Mouse (Mus musculus) urinary bladder, postnatal 25 days (tissue): ENCODE data around the gene 2010111I01Rik.
"Not testable (repeated sequence)": the region's sequence is repeated elsewhere in the genome, so short reads cannot be mapped to it uniquely, and the experiment has no call there.

Source experiments
- DNase-seq: peaks from one replicate; pipeline ENCODE4 v3.0.0; 2022; ENCODE audit warnings: low spot score

The 2010111I01Rik gene

GRCm38 (mm10) chr13:62955997-62956396 lies 8.7 kb upstream of the 2010111I01Rik start:
- no peak for DNase-seq

DNA sequence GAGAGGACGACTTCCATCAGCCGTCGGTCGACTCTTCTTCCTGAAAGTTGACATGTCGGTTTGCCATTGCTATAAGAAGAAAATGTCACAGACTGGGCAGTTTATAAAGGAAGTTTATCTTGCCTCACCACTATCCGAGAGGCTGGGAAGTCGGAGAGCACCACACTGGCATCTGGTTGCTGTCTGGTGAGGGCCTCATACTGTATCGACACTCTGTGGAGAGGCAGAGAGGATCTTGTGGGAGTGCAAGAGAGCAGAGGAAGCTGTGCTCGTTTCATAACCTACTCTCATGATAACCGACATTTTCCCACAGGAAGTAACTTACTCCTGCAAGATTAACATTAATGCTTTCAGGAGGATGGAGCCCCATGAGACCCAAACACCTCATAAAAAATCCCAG lies 7.9 kb upstream of the 2010111I01Rik start:
- no peak for DNase-seq

GRCm38 (mm10) chr13:62963358-62963757 lies 1.3 kb upstream of the 2010111I01Rik start:
- no peak for DNase-seq

- DNase-seq = no peak
Observed at GRCm38 (mm10) chr13:62968223-62968622, 3.5 kb downstream of the 2010111I01Rik start.

- DNase-seq = no peak
Observed at GRCm38 (mm10) chr13:62970515-62971269, 6.0 kb downstream of the 2010111I01Rik start.

DNA sequence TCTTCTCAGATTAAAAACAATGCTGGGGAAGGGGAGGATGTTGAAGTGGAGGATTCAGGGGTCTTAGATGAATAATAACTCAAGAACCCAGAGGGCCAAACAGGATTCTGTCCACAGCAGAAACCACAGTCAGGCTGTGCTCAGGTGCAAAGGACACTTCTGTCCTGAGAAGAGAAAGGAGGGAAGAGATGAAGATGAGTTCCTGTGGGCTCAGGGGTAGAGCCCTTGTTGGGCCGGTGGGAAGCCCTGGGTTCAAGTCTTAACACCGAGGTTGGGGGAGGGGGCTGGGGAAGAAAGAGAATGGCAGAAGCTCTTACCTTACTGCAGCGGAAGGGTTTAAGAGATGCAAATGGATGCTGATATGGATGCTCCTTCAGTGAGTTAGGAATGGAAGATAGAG lies 7.7 kb downstream of the 2010111I01Rik start:
- DNase-seq = no peak

DNA sequence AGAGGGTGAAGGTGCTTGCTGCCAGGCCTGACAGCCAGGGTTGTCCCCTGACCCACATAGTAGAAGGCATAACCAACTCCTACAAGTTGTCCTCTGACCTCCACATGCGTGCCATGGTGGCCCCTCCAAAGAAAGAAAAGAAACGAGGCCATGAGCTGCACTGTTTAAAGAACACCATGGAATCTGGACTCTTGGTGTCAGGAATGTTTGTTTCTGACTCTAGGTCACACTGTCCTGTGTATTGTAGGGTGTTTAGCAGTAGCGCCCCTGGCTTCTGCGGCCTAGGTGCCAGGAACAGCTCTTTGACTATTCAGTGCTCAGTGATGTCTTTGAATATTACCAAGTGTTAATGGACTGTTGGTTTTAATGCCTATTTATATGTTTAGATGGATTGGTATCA lies 8.4 kb downstream of the 2010111I01Rik start:
- no peak for DNase-seq

GRCm38 (mm10) chr13:62978104-62978503 lies 13.4 kb downstream of the 2010111I01Rik start:
- DNase-seq = no peak

GRCm38 (mm10) chr13:62978784-62979183 lies 14.1 kb downstream of the 2010111I01Rik start:
- DNase-seq = no peak

DNA sequence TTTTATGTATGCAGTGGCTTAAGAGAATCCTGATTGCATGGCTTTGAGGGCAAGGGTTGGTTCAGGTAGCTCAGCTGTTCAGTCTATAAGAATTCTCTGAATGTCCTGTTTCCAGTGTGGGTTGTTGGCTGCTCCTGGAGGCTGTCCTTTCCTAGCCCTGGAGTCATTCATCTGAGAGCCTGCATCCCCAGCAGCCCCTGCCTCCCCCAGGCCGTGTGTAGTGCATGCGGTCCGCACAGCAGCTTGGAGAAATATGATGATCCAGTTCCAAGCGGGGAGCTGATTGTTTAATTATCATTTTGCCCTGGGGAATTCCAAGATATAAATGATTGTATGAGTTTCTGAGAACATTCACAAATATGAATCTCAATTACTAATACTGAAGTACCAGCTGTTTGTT lies 14.5 kb downstream of the 2010111I01Rik start:
- no peak for DNase-seq

DNA sequence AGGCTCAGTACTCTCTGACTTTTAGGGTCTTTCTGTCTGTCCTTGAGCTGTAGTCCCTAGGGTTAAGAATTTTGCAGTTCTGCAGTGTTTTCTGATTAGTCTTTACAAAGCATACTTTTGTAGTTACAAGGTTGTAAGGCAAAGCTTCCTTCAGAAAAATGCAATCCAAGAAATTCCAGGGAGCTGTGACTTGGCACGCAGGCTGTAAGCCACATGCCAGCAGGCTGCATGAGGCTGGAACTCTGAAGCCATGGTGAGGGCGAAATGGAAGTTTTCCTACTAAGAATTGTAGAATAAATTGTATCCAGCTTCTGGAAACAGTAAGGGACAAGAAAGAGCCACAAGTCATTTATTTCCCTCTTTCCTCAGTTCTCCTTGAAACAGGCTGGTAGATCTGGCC lies 15.4 kb downstream of the 2010111I01Rik start:
- no peak for DNase-seq

DNA sequence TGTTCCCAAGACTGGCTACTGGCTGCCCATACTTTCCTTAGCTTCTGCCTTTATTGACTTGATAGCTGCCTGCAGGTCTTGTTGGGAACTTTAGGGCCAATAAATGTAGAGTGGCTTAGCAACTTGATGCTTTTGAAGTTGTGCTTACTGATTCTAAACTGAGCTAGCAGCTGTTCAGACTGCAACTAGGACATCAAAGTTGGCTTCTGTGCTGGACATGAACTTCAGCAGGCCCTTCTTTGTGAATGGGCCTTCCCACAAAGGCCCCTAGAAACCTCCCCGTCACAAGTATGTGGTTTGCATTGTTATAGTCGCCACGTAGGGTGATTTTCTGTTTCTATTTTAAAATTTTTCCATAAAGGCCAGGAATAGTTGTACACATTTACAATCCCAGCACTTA lies 19.8 kb downstream of the 2010111I01Rik start:
- DNase-seq = no peak

DNA sequence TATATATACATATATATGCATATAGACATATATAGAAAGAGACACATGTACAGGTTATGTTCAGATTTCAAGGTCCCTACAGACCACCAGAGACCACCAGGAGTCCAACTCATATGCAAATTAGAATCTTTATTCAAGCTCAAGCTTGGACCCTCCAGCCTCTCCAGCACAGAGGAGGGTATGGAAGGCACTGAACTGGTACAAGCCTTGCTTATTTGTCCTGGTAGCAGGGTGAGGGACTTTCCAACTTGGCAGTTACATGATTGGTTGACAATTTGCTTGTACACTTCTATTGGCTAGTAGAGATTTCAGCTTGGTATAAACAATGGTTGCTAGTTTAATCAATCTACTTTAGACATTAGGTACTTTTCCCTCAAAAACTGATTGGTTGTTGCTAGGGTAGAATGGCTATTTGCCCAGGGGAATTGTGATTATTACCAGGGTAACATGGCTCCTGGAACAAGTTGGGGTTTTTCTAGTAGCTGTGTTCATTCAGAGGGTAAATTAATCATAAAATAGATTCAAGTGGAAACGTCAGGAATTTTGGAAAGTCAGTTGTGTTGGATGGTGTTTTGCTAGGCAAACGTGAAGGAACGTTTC lies 25.3 kb downstream of the 2010111I01Rik start:
- no peak for DNase-seq

DNA sequence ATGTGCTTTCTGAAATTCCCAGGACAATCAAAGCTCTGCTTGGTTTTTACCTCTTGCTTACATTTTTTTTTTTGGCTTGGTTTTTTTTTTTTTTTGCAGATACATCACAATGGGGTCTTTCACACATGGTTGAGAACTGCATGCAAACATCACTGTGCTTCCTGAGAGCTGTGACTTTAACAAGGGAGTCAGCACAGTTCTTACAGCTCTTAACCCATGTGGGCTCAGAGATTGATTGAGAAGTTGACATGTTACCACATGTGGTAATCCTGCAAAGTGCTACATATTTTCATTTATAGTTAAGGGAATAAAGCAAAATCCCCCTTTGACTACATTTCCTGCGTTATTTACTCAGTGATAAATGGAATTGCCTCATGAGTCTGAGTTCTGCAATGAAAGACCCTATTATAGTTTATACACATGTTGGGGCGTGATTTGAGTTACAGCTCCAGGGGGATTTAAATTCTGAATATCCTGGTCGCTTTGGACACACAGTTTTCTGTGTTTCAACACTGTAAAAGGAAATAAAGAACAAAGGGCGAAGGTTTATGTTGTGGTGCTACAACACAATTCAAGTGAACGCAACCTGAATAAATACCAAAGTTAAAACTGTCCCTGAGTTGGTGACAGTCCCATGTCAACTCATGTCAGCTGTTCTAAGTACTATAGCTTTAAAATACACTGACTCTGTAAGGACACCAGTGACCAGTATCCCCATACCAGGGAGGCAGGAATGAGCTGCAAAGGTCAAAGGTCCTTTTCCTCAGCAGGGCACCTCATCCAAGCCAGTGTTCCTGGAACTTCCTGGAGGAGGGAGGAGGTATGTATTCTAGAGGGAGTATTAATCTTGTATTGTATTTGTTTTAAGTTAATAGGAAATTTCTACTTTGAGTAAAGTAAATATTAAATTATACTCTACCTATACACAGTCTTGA lies 29.1 kb downstream of the 2010111I01Rik start:
- DNase-seq = no peak

GRCm38 (mm10) chr13:62996767-62997166 lies 32.1 kb downstream of the 2010111I01Rik start:
- DNase-seq = no peak

- DNase-seq = not testable (repeated sequence)
Observed at GRCm38 (mm10) chr13:63007491-63007890, 42.8 kb downstream of the 2010111I01Rik start.

DNA sequence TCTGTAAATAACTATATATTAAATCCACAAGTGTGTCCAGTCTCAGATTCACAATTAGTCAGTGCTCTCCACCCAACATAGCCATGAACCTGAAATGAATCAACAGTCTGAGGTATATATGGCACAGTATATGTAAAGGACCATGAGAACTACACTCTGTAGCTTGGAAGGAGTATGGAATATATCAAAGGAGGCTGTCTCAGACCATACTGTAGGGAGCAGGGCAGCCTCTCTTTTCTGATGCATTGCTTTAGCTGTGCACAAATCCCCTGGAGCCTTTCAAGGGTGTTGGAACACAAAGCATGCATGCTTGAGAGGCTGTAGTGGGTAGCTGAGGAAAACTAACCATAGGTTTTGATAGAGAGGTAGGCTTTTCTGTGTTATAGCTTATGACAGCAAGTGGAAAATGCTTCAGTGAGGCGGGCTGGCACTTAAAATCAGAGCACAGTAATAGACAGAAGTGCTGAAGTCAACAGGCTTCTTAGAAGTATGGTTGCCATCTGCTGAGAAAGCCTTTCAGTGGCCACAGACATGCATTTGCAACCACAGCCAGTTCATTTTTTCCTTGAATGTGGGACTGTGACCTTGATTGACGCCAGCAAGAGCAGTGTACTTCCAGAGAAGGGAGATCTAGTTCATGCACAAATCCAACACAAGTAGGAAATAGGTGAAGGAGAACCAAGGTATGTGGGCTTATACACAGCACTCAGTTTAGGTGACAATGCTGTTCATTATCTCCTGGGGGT lies 45.8 kb downstream of the 2010111I01Rik start:
- DNase-seq = no peak

DNA sequence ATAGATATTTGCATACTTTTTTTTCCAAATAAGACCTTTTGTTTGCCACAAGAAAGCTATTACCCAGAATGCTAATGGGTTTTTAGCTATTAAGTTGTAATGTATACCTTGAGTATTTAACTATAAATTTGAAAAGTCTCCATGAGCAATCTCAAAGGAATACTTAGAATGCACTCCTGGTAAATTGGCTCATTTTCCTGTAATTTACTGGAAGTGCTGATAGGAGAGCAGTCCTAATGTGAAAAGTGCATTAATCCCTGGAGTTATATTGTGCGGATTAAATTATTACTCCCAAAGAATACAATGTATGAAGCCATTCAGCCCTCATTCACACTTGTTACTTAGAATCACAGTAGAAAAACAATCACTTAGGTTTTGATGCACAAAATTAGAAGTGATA lies 49.7 kb downstream of the 2010111I01Rik start:
- DNase-seq = no peak

DNA sequence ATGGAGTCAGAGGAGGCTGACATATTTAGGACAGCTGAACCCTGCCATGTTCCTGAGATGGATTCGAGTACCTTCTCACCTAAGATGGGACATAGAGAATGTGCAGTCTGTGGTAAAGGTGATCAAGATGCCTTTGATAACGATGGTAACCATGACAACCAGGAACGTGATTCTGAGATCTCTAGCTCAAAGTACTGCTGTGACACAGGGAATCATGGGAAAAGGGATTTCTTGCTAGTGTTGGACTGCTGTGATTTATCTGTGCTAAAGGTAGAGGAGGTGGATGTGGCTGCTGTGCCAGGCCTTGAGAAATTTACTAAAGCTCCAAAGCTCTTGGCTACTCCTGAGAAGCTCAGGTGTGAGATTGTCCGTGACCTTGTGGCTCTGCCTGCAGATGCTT lies 50.7 kb downstream of the 2010111I01Rik start:
- DNase-seq = no peak

DNA sequence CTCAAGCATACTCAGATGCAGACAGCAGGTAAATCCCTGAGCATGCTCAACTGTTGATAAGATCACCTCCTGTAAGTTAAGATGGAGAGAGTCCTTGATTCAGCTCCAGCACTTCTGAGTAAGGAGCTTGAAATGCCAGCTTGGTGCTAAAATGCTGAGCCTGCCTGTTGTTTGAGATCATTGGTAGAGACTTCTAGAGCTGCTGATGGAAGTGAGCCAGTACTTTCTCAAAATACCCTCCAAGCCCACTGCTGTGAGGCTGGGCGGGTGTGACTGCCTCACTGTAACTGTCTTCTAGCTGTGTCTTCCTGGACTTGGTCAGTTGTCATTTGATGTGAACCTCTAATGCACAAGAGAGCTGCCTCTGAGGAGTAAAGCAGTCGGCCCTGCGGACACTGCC lies 51.4 kb downstream of the 2010111I01Rik start:
- DNase-seq = no peak

GRCm38 (mm10) chr13:63023243-63024217 lies 58.8 kb downstream of the 2010111I01Rik start:
- no peak for DNase-seq
